Mouse (Mus musculus): Measurements from ENCODE around the gene Cpn1.

DNA sequence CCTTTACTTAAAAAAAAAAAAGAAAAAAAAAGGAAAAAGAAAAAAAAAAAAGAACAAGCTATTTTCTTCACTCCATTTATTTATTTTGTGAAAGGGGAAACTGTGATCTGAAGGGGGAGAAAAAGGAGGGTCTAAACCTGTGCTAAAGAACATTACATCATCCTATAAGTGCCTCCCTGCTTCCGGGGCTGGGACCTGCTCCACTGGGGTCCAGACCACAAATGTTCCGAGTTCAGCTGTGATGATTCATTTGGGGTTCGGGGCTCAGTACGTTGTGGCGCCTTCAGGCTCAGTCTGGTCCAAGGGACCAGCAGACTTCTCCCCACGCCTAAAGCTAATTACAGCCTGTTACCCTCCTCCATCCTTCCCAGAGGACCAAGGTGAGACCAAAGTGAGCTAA, 55.4 kb downstream of the Cpn1 start:
- TF ChIP-seq MEF2A (IDR thresholded peaks at IDR 0.05; ENCODE audit: borderline replicate concordance, low read depth, low read length) (no peak), NELFE (IDR thresholded peaks at IDR 0.05; ENCODE audit: low read depth, low read length) (no peak), MYC (IDR thresholded peaks at IDR 0.05; ENCODE audit: low read depth, low read length) (no peak), CTCF (conservative IDR thresholded peaks at IDR 0.05 in 1 of 2, IDR thresholded peaks at IDR 0.05 in 1 of 2; ENCODE audit: low read depth in 2 of 2, low read length in 2 of 2) (no peak), CHD1 (IDR thresholded peaks at IDR 0.05; ENCODE audit: low read depth, low read length) (no peak), HCFC1 (IDR thresholded peaks at IDR 0.05; ENCODE audit: low read depth, low read length) (no peak), ZC3H11A (IDR thresholded peaks at IDR 0.05; ENCODE audit: low read depth, low read length) (no peak), JUN (IDR thresholded peaks at IDR 0.05; ENCODE audit: insufficient read depth, low read depth, low read length) (no peak), BHLHE40 (IDR thresholded peaks at IDR 0.05; ENCODE audit: low read depth, low read length) (no peak), UBTF (IDR thresholded peaks at IDR 0.05; ENCODE audit: low read depth, low read length) (no peak)

Data from CH12.LX (cell line).